Mouse (Mus musculus) kidney, postnatal 36 days (tissue): ENCODE results near the gene Trak1.
A peak's percentile ranks its signal among the peaks of the same experiment; 100 is the strongest.
"Not testable (repeated sequence)": the region's sequence is repeated elsewhere in the genome, so short reads cannot be mapped to it uniquely, and the experiment has no call there.

Experiments used
- DNase-seq, 2 experiments: peaks; one replicate each; pipeline ENCODE4 v3.0.0; 2021 to 2022; ENCODE audit warnings: mixed read lengths in 2 of 2

Gene Trak1

DNA sequence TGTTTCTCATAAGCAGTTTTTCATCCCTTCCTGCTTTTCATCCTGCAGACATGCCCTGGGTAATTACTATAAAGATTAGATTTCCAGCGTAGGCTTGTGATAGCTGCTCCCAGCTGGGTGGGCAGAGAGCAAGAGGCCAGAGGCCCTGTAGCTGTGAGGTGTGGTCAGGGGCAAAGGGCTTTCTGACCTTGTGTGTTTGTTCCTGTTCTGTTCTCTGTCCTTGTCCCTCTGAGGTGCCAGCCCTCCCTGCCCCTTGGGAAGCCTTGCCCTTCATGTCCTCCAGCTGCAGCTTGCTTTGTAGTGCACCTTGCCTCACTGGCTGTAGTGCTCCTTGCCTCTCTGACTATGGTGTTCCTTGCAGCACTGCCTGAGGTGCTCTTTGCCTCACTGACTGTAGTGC lies 139.2 kb downstream of the Trak1 start:
- DNase-seq: no peak

DNA sequence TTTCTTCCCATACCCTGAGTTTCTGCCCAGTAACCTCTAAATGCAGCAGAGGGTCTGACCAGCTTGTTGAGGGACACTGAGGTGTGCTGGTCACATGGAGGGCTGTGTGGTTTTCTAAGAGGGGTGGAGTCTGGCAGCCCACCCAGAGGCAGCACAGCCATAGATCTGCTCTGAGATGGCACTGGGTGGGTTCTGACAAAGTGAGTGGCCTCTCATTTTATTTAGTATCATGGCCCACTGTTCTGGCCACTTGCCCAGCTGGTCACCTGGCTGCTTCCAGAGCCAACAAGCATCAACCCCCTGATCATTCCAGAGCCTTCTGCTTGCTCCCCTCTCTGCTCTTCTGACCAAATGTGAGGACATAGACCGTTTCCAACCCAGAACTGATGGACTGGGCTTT lies 144.8 kb downstream of the Trak1 start:
- DNase-seq: no peak

DNA sequence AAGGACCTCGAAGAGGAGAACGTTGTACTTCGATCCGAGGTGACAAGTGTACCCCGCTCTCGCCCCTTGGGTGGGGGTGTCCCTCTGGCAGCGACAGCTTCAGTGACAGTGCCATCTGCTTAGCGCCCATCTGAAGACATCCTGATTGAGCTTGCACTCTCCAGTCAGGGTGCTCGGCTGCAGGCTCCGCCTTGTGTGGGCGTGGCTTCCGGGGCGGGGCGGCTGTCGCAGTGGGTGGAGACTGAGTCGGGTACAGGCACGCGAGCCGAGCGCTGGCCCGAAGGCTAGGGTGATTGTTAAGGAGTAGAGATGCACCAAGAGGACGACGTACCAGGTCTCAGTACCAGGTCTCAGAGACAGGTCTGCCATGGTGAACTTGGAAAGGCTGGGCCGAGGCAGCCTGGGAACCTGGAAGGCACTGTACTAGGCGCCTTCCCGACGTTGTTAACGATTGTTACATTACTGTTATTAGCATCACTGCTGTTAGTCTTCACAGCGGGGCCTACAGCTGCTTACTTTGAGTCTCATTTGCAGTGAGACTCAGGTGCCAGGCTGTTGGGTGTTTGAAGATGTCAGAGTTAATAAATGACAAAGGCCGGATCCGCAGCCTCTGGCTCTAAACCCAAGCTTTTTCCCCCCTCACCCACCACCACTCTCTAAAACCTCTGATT lies 146.5 kb downstream of the Trak1 start:
- DNase-seq: peak in 1 of 2 experiments; percentile 59

DNA sequence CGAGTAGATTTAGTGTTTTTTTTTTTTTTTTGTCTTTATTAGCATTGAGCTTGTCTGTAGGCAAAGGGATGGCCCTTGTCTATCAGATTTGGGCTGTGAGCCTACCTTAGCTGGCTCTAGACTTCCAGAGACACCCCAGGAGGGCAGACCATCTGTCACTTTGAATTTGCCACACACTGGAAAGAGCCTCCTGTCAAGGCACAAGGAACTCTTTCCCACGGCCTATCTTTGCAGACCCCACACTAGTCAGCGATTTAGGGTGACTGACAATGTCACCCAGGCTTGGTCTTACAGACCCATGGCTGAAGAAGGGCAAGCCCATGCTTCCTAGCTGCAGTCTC lies 147.0 kb downstream of the Trak1 start:
- no peak for DNase-seq

DNA sequence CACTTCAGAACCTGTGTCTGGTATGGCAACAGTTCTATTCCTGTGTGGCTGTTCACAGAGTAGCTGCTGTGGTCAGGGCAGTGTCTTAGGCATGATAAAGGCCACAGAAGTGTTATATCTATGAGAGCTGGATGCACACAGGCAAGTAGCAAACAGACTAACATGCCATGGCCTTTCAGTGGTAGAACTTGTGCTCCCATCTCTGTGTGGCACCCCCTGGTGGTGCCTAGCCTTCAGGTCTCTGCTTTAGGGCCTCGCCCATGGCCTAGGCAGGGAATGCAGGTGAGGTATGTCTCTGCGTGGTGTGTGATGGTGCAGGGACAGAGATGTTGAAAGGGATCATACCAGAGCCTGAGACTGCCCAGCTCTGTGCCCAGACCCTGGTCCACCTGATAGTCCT lies 148.1 kb downstream of the Trak1 start:
- peak in 1 of 2 experiments; percentile 75 for DNase-seq

DNA sequence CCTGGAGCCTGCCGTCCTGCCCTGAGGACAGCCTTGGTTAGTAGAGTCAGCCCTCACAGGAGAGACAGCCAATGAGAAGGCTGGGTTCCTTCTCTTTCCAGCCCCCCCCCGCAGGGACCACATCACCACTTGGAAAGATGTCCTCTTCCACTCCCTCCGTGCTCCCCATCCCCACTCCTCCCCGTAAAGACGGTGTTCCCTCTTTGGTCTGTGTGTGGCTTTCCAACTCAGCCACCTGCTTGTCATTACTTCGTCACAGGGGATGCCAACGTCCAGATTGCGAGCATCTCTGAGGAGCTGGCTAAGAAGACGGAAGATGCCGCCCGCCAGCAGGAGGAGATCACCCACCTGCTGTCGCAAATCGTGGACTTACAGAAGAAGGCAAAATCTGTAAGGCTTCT lies 149.1 kb downstream of the Trak1 start:
- DNase-seq: no peak

DNA sequence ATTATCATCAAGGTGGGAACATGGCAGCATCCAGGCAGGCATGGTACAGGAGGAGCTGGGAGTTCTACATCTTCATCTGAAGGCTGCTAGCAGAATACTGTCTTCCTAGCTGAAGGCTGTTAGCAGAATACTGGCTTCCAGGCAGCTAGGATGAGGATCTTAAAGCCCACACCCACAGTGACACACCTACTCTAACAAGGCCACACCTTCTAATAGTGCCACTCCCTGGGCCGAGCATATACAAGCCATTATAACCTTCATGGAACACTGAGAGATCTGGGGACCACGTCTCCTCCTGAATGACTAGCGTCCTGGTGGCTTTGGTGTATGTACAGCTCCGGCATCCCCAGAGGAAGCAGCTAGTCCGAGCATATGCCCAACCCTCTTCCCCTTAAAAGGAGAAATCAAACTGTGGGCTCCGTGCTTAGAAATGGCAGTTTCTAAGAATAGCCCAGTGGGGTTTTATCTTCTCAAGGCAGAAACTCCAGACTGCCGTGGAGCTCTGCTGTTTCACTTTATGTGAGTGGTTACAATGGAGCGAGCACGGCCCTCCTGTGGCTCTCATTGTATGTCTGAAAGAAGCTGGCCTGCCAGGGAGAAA lies 155.1 kb downstream of the Trak1 start:
- not testable (repeated sequence) for DNase-seq

DNA sequence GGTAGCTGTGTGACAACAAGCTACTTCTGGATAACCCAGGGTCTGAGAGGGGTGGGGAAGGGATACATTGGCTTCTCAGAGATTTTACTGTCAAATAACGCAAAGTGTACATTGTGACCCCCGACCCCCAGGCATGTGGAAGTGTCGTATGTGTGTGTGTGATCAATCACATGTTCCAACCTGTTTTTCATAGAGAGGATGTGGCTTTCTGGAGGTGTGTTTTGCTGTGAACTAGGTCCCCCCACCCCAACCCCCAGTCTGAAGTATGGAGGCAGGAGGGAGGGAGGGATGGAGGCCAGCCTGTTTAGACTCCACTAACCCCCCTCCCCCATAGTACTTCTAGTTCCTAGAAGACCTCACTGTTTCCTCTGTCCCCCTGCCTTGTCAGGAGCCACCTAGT lies 157.6 kb downstream of the Trak1 start:
- DNase-seq: no peak

DNA sequence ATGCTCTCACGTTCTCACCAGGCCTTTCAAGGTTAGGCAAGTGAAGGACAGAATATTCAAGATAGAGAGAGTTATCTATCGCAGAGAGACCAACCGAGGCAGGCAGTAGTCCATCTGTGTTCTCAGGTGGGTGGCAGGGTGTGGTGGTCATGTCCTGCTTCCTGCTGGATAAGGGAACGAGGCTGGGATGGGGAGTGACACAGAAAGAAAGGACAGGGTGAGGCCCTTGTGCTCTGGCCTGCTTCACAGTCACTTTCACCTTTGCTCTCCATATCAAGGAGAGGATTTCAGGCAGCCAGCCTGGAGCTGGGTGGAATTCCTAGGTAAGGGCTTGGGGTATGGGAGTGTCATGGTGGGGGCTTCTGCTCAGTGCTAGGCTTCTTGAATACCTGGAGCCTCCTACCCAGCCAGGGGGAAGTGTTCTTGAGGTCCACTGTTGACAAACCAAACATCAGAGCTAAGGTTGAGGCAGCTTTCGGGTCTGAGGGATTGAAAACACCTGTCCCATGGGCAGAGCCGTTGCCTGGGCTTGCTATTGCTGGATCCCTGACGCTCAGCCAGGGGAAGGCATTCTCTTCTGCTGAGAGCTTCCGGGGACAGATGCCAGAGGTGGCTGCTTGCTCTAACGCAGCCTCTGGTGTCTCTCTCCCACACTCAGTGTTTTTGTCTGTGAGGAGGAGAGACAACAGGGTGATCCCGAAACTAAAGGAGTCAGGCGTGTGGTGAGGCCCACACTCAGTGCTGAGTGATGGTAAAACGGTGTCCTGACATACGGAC lies 159.6 kb downstream of the Trak1 start:
- no peak for DNase-seq

DNA sequence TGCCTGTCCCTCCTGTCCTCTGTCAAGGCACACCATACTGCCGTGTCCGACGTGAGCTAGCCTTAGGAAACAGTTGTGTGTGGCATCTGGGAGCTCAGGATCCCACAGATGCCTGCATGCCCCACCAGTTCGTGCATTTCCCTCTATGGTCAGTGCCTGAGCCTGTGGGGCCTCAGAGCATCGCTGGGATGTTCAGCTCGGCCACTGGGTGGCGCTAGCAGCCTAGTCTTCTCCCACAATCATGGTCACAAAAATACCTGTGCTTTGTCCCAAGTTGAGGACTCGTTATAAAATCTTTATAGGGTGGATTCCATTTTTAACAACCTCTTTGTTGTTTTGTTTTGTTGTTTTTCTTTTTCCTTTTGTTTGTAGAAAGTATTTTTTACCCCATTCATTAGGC lies 161.2 kb downstream of the Trak1 start:
- DNase-seq: peak; percentile 20 to 70

DNA sequence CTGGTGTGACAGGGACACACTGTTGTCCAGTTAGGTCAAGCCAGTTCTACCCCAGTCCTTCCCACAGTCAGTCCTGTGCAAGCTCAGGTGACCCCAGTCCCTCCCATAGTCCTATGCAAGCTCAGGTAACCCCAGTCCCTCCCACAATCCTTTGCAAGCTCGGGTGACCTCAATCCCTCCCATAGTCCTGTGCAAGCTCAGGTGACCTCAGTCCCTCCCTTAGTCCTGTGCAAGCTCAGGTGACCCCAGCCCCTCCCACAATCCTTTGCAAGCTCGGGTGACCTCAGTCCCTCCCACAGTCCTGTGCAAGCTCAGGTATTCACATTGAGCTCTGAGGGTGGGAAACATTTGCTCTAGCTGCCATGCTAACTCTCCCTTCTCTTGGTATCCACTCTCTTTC lies 162.6 kb downstream of the Trak1 start:
- no peak for DNase-seq

DNA sequence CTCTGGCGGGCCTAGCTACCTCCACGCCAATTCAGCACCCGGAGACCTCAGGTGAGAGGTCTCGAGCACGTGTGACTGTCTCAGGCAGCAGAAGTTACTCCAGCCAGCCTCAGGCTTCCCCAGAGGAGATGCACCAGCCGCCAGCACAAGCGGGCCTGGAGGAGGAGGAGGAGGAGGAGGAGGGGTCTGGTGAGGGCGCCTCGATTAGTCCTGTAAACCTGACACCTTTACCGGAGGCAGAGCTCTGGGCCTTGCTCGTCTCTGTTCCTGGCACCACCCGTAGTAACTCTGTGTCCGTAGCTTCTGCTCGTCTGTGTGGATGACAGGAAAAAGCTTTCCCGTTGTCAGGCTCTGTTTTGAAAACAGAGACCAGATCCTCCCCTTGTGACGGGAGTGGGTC lies 163.2 kb downstream of the Trak1 start:
- DNase-seq: no peak

DNA sequence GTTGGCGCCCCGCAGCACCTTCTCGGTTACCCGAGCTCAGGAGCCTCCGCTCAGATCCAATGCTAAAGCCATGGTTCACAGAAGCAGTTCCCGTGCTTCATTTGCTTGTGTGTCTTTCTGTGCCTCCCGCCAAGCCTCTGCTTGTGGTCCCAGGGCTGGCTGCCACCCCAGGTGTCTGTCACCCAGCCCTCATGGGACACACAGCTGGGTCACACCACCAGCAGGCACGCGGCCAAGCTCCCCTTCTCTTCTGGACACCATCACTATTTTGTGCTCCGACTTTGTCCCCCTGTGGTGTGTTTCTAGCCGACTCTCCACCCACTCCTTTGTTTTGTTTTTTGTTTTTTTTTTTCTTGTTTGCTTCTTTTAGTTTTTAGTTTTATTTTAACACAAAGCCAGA lies 170.2 kb downstream of the Trak1 start:
- DNase-seq: no peak

DNA sequence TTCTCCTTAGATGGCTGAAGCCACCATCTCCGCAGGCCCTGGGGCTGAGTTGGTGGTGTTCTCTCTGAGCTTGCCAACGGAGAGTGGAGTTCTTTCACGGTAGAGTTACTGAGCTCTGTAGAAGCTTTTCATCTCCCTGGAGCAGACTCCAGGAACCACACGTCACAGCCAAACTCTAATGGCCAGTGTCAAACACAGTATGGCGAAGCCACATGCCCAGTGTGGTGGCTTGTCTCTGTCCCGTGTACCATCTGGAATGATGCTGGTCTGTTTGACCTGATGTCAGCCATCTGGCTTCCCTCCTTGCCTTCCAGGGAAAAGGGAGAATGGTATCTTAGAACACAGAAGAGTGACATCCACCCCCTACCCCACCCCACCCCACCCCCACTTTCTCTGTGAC lies 172.4 kb downstream of the Trak1 start:
- DNase-seq: no peak

DNA sequence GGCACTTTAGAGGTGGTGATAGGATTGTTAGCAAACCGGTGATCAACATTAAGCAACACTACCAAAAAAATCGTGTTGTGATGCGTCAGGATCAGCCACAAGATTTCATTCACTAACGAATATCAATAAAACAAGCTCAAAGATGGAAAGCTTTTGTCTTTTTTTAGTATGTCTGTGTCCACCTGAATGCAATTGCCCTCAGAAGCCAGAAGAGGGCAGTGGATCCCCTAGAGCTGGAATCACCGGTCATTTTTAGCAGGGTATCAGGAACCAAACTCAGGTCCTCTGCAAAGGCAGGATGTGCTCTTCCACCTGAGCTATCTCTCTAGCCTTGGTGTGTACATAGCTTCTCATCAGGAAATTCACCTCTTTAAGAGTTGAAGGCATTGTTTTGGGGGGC lies 177.5 kb downstream of the Trak1 start:
- no peak for DNase-seq

DNA sequence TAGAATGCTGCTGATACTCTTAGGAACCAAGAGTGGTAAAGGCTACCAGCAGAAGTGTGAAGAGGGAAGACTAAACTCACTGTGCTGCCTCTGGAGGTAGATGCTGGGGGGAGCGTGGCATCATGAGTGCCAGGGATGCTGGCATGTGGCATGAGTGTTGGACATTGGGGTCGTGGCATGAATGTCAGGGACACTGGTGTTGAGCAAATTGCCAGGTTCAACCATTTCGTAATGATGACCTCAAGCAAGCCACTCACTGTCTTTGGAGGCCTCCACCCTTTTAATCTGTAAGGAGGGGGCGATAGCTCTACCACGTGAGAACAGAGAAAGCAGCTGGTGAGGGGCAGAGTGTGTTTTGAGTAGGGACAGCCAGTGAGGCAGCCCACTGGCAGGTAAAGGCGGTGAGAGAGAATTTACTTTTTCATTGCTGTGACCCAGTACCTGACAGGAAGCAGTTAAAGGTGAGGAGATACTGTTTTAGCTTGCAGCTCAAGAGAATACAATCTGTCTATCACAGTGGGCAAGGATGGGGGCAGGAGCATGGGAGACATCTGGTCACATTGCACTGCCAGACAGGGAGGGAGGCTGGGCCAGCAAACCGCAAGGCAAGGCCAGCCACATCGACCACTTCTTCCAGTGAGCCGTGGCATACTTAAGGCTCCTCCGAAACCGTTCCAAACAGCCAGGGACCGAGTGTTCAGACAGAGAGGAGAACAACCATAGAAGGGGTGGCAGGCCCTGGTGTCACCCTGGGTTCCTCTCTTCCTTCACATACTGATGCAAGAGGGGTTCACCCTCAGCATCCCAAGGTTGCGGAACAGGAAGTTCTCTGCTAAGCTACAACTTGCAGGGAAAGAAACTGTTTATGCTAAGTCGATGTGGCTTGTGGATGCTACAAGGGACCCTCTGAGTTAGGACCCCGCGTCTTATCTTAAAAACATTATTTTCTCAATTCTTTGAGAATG lies 178.5 kb downstream of the Trak1 start:
- no peak for DNase-seq

DNA sequence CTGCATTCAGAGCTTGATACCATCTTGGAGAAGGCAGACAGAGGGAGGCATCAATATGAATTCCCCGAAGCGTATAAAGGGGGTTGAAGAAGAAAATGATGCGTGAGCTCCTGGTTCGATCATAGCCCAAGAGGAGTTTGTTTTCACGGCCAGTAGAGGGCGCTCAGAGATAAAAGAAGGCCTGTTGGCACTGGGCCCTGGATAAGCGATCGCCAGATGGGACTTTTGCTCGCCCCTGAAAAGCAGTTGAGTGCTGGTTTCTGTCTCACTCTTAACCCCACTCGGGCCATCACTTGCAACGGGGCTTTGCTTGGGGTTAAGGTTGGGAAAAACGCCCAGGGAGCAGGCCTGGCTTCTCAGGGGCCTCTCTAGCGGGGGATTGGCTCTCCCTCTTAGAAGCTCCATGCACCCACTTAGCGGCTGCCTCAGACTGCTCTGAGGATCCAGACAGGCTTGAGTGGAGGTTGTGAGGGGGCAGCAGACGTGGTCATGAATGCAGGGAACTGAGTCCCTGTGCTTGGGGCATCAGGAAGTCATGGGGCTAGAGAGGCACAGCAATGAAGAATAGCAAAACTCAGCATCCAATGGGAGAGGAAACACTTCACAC lies 180.1 kb downstream of the Trak1 start:
- peak; percentile 55 to 86 for DNase-seq

DNA sequence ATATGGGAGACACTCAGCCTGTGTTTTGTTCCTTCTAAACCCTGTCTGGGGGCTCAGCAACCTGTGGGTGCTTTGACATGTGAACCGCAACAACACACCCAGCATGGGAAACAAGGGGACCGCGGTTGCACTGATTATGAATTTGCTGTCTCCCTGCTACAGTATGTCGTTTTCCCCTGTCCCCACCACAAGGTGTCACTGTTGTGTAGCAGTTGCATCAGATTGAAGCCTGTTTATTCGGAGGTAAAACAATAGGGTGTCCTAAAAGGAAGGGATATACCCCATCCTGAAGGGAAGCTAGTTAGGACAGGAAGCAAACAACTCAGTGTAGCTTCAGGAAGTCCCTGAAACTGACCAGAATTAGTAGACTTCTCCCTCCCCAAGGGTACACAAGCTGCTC lies 182.2 kb downstream of the Trak1 start:
- peak; percentile 53 to 79 for DNase-seq

DNA sequence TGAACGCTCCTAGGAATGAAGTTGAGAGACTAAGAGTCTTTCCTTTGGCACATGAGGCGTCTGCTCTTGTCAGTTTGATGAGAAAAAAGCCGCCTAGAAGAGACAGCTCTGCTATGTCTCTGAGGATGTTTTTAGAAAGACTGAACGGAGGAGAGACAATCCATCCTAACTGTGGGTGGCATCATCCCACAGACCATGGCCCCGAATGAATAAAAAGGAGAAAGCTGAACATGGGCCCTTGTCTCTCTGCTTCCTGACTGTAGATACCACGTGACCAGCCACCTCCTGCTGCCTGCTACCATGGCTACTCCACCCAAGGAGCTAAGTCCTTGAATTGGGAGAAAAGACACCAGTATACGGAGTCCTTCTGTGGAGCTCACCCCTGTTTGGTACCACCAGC lies 189.9 kb downstream of the Trak1 start:
- DNase-seq: no peak

DNA sequence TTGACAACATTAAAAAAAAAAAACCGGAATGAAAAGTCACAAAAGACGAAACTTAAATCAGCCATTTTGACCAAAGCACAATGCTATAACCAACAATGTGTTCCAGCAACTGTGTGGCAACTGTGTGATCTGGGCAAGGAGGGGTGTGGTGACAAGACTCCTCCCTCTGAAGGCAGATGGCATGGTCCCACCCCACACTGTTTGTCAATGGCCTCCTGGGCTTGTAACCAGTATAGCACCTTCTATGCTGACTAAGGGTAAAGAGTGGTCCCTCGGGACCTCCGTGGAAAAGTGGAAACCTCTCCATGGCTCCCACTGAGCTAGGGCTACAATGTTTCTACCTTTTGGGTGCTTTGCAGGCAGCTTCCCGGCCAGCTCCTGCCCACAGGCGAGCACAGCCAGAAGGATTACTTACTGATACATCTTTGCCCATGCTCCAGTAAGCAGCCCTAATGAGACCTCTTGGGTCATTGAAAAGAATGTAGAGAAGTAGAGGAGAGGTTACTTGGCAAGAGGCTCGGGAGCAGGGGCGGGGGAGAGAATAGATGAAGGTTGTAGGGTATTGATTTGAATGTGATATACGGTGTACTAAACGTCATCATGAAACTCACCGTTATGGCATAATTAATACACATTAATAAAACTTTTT lies 194.4 kb downstream of the Trak1 start:
- DNase-seq: no peak

DNA sequence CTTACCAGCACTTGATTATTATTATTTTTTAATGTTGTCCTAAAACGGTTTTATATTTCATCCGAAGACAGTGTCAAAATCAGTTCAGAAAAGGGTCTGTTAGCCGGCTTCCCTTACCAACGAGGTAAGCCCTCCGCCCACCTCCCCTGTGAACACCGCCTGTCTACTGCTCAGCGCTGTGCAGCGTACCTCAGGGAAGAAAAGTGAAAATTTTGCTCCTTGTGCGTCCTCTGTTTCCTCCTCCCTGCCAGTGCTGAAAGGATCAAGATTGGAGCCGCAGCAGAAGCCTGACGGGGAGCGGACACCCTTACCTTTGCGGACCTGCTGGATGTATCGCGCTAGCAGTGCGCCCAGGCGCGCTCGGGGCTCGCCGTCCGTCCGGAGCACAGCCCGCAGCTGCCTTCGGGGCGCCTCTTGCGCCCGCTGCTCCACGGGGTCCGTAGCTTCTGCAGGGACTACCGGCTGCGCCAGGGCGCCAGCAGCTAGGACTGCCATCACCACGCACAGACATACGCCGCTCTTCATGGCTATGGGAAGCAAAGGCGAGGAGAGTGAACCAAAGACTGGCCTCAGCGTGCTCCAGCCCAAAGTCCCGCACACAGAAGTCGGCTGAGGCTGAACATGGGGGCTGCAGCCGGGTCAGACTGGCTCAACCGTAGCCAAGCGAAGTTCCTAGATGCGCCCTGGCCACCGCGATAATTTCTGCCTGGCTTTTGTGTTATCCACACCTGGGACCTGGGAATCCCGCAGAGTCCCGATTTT lies 196.9 kb downstream of the Trak1 start:
- DNase-seq: no peak
